Mouse (Mus musculus) erythroid progenitor cell, adult 5-6 weeks (primary cell): ENCODE data around the gene Trim71. TPM values are rescaled to one million over a fixed set of nuclear protein-coding genes. Genes with fewer than 3 reads are reported as not detected.
"Not testable (repeated sequence)": the region's sequence is repeated elsewhere in the genome, so short reads cannot be mapped to it uniquely, and the experiment has no call there.

Experiments used
- ATAC-seq: replicated peaks from 2 replicates; pipeline ENCODE4 v1.8.0; 2016; ENCODE audit warnings: moderate number of reproducible peaks, mild to moderate bottlenecking, moderate TSS enrichment, inconsistent platforms; ENCODE audit not compliant: poor library complexity, low FRiP score, severe bottlenecking
- total RNA-seq, 2 experiments: library from RNA; stranded (forward) in 1 of 2; stranded (reverse) in 1 of 2; fragments of 150-400 nt in 1 of 2; fragments of 186-747, 209-891 nt in 1 of 2; gene quantifications; 2 replicates each; pipeline versions ENCODE4 v1.2.3 to v1.2.4; 2015 to 2017; ENCODE audit warnings: low replicate concordance in 2 of 2

The Trim71 gene
- total RNA-seq, 2 experiments from 2014 or later = not detected

GRCm38 (mm10) chr9:114531276-114531675 lies 32.9 kb downstream of the Trim71 start:
- ATAC-seq = no peak

GRCm38 (mm10) chr9:114528680-114529048 lies 35.5 kb downstream of the Trim71 start:
- ATAC-seq = no peak

GRCm38 (mm10) chr9:114527992-114528679 lies 36.0 kb downstream of the Trim71 start:
- no peak for ATAC-seq

GRCm38 (mm10) chr9:114527085-114527484 lies 37.1 kb downstream of the Trim71 start:
- ATAC-seq = no peak

- ATAC-seq = no peak
These were observed 37.6 kb downstream of the Trim71 start for GRCm38 (mm10) chr9:114526581-114526980.

- no peak for ATAC-seq
These were observed 38.3 kb downstream of the Trim71 start for GRCm38 (mm10) chr9:114525891-114526290.

GRCm38 (mm10) chr9:114525073-114525633 lies 39.0 kb downstream of the Trim71 start:
- no peak for ATAC-seq

- no peak for ATAC-seq
These were observed 41.7 kb downstream of the Trim71 start for GRCm38 (mm10) chr9:114522501-114522900.

- no peak for ATAC-seq
These were observed 42.1 kb downstream of the Trim71 start for GRCm38 (mm10) chr9:114522041-114522440.

- ATAC-seq = not testable (repeated sequence)
These were observed 43.6 kb downstream of the Trim71 start for GRCm38 (mm10) chr9:114520529-114520928.

- ATAC-seq = no peak
These were observed 45.2 kb downstream of the Trim71 start for GRCm38 (mm10) chr9:114518812-114519477.

GRCm38 (mm10) chr9:114517924-114518497 lies 46.2 kb downstream of the Trim71 start:
- no peak for ATAC-seq

GRCm38 (mm10) chr9:114515364-114515763 lies 48.8 kb downstream of the Trim71 start, which contains the start of gene C130032M10Rik:
Gene C130032M10Rik, plus strand, starts transcription at chr9:114515697.
- ATAC-seq = no peak

- no peak for ATAC-seq
These were observed 51.3 kb downstream of the Trim71 start for GRCm38 (mm10) chr9:114512831-114513230.

GRCm38 (mm10) chr9:114509785-114510184 lies 54.4 kb downstream of the Trim71 start:
- ATAC-seq = no peak

- no peak for ATAC-seq
These were observed 56.7 kb downstream of the Trim71 start for GRCm38 (mm10) chr9:114507421-114507820.

GRCm38 (mm10) chr9:114506564-114506963 lies 57.6 kb downstream of the Trim71 start:
- no peak for ATAC-seq

GRCm38 (mm10) chr9:114504816-114505215 lies 59.4 kb downstream of the Trim71 start, which contains the start of gene Ccr4:
Gene Ccr4, minus strand, starts transcription at chr9:114504916.
- ATAC-seq = no peak

- ATAC-seq = no peak
These were observed 61.3 kb downstream of the Trim71 start for GRCm38 (mm10) chr9:114502711-114503427.

GRCm38 (mm10) chr9:114501913-114502312 lies 62.3 kb downstream of the Trim71 start:
- ATAC-seq = no peak
